Mouse (Mus musculus): ENCODE data around the gene Ccl17.

Gene Ccl17

GRCm38 (mm10) chr8:94789256-94789955, 20.8 kb upstream of the Ccl17 start:
- DNase-seq: no peak

- no peak for DNase-seq
Measured at GRCm38 (mm10) chr8:94794368-94794767, 15.9 kb upstream of the Ccl17 start.

- no peak for DNase-seq
Measured at GRCm38 (mm10) chr8:94794782-94795181, 15.5 kb upstream of the Ccl17 start.

- DNase-seq: no peak
Measured at GRCm38 (mm10) chr8:94800278-94800968, 9.8 kb upstream of the Ccl17 start.

- no peak for DNase-seq
Measured at GRCm38 (mm10) chr8:94801293-94802095, 8.8 kb upstream of the Ccl17 start.

- DNase-seq: no peak
Measured at GRCm38 (mm10) chr8:94802375-94802774, 7.9 kb upstream of the Ccl17 start.

- no peak for DNase-seq
Measured at GRCm38 (mm10) chr8:94803551-94803950, 6.7 kb upstream of the Ccl17 start.

- DNase-seq: no peak
Measured at GRCm38 (mm10) chr8:94804546-94805340, 5.5 kb upstream of the Ccl17 start.

- no peak for DNase-seq
Measured at GRCm38 (mm10) chr8:94805811-94806210, 4.4 kb upstream of the Ccl17 start.

GRCm38 (mm10) chr8:94807506-94807905, 2.7 kb upstream of the Ccl17 start:
- no peak for DNase-seq

- no peak for DNase-seq
Measured at GRCm38 (mm10) chr8:94808372-94808771, 1.9 kb upstream of the Ccl17 start.

GRCm38 (mm10) chr8:94810855-94811254, 602 bp downstream of the Ccl17 start:
- DNase-seq: no peak

GRCm38 (mm10) chr8:94811654-94812053, 1.4 kb downstream of the Ccl17 start:
- DNase-seq: no peak

- peak; percentile 59 to 72 for DNase-seq
Measured at GRCm38 (mm10) chr8:94812645-94813098, 2.4 kb downstream of the Ccl17 start.

GRCm38 (mm10) chr8:94814556-94814955, 4.3 kb downstream of the Ccl17 start:
- no peak for DNase-seq

- no peak for DNase-seq
Measured at GRCm38 (mm10) chr8:94817933-94818332, 7.7 kb downstream of the Ccl17 start.

- DNase-seq: no peak
Measured at GRCm38 (mm10) chr8:94819671-94820179, 9.5 kb downstream of the Ccl17 start.

GRCm38 (mm10) chr8:94820553-94820952, 10.3 kb downstream of the Ccl17 start:
- no peak for DNase-seq

GRCm38 (mm10) chr8:94821381-94821780, 11.1 kb downstream of the Ccl17 start:
- no peak for DNase-seq

- peak; percentile 50 to 53 for DNase-seq
Measured at GRCm38 (mm10) chr8:94822637-94823560, 12.6 kb downstream of the Ccl17 start.

- no peak for DNase-seq
Measured at GRCm38 (mm10) chr8:94825170-94825569, 14.9 kb downstream of the Ccl17 start.
